Mouse (Mus musculus) lung, embryonic 14.5 days (tissue): ENCODE measurements around the gene Fam163b. TPM values are rescaled to one million over a fixed set of nuclear protein-coding genes. Genes with fewer than 3 reads are reported as not detected.

ENCODE experiments used
- ATAC-seq: fragments of 200-750 bp; cut with Nextera tagmentation; 2 replicates; pipeline ENCODE4 v1.8.0; 2017; ENCODE audit warnings: mild to moderate bottlenecking, moderate TSS enrichment, moderate library complexity; ENCODE audit not compliant: insufficient read depth
- DNase-seq: peaks from one replicate; pipeline ENCODE4 v3.0.0-alpha.2; 2015
- H3K27ac ChIP-seq: fragments of 300-500 bp; sonication (generic); 2 replicates; pipeline ENCODE4 v1.5.1; 2014; ENCODE audit warnings: low read depth, mild to moderate bottlenecking, moderate library complexity
- H3K27me3 ChIP-seq: fragments of 300-500 bp; sonication (generic); 2 replicates; pipeline ENCODE4 v1.6.1; 2014; ENCODE audit warnings: low read length, control low read depth; ENCODE audit not compliant: insufficient read depth
- H3K36me3 ChIP-seq: fragments of 300-500 bp; sonication (generic); 2 replicates; pipeline ENCODE4 v1.6.1; 2014; ENCODE audit warnings: control low read depth; ENCODE audit not compliant: insufficient read depth
- H3K4me1 ChIP-seq: fragments of 300-500 bp; sonication (generic); 2 replicates; pipeline ENCODE4 v1.6.1; 2014; ENCODE audit warnings: antibody characterized with exemption, control low read depth; ENCODE audit not compliant: insufficient read depth
- H3K4me2 ChIP-seq: fragments of 300-500 bp; sonication (generic); 2 replicates; pipeline ENCODE4 v1.6.1; 2014; ENCODE audit warnings: mild to moderate bottlenecking
- H3K4me3 ChIP-seq: fragments of 300-500 bp; sonication (generic); 2 replicates; pipeline ENCODE4 v1.5.1; 2014; ENCODE audit warnings: low read depth, low read length
- H3K9ac ChIP-seq: fragments of 300-500 bp; sonication (generic); 2 replicates; pipeline ENCODE4 v1.6.1; 2014
- H3K9me3 ChIP-seq: fragments of 300-500 bp; sonication (generic); 2 replicates; pipeline ENCODE4 v1.6.1; 2016; ENCODE audit warnings: low read depth, low read length, control low read depth
- CTCF ChIP-seq: IDR thresholded peaks from 2 replicates; pipeline ENCODE4 v1.5.1; 2016; ENCODE audit warnings: antibody characterized with exemption, low read depth
- WGBS: fragments of 180-500 bp; shearing (Covaris S2); extraction: QIAGEN DNeasy Blood & Tissue Kit; methylation state at CpG from one replicate; pipeline ENCODE4 v1.1.7; 2014; 5-methylcytosine and 5-hydroxymethylcytosine counted together
- polyA plus RNA-seq: library from polyadenylated mRNA; unstranded; fragments of >200 nt; fragmentation: Nextera tagmentation; extraction: Ambion mirVana; gene quantifications from 2 replicates; pipeline ENCODE4 v1.2.1, GENCODE M21; 2014

The Fam163b gene
- polyA plus RNA-seq, 1 experiment from 2014 or later = 0.61 TPM

- DNase-seq (no peak), ATAC-seq (no peak)
- H3K9ac ChIP-seq = no peak overlapping the region
- H3K27ac ChIP-seq = no peak overlapping the region
- TF ChIP-seq CTCF = no peak
- H3K4me1 ChIP-seq = no peaks in the 10 kb centered on the region
- H3K9me3 ChIP-seq = no peaks in the 10 kb centered on the region
- no peak overlapping the region for H3K4me3 ChIP-seq
- H3K27me3 ChIP-seq = no peaks in the 10 kb centered on the region
- WGBS = 60% methylated on average over 2 of the region's 2 CpGs
- no peaks in the 10 kb centered on the region for H3K36me3 ChIP-seq
- no peak overlapping the region for H3K4me2 ChIP-seq
Measured at GRCm38 (mm10) chr2:27108144-27108543, 34.1 kb downstream of the Fam163b start.

GRCm38 (mm10) chr2:27106816-27107215, 35.5 kb downstream of the Fam163b start:
- ATAC-seq (no peak), DNase-seq (no peak)
- Histone ChIP-seq H3K9me3 (no peaks in the 10 kb centered on the region), H3K27me3 (no peaks in the 10 kb centered on the region), H3K4me1 (no peaks in the 10 kb centered on the region), H3K4me2 (no peak overlapping the region), H3K9ac (no peak overlapping the region), H3K27ac (no peak overlapping the region), H3K36me3 (no peaks in the 10 kb centered on the region), H3K4me3 (no peak overlapping the region)
- TF ChIP-seq CTCF = no peak
- 54% methylated on average over 3 of the region's 3 CpGs for WGBS

- no peak for TF ChIP-seq CTCF
- H3K36me3 ChIP-seq = no peaks in the 10 kb centered on the region
- no peak overlapping the region for H3K4me2 ChIP-seq
- H3K9me3 ChIP-seq = no peaks in the 10 kb centered on the region
- no peak overlapping the region for H3K27ac ChIP-seq
- H3K27me3 ChIP-seq = no peaks in the 10 kb centered on the region
- 62% methylated on average over 7 of the region's 7 CpGs for WGBS
- peaks cover 1% of the 10 kb centered on the region; the same call in 1 of the 2 replicates for H3K4me1 ChIP-seq
- H3K9ac ChIP-seq = no peak overlapping the region
- no peak for DNase-seq
- H3K4me3 ChIP-seq = no peak overlapping the region
- ATAC-seq = 0 out of 2 replicates have a peak, but pooled peaks have one; percentile 31
Measured at GRCm38 (mm10) chr2:27103554-27103953, 38.7 kb downstream of the Fam163b start.

- no peak overlapping the region for H3K4me3 ChIP-seq
- H3K4me2 ChIP-seq = 0 out of 2 replicates have a peak overlapping the region, but pooled peaks have one; percentile 1
- no peaks in the 10 kb centered on the region for H3K9me3 ChIP-seq
- no peaks in the 10 kb centered on the region for H3K27me3 ChIP-seq
- peak; percentile 79 for ATAC-seq
- H3K27ac ChIP-seq = peak overlapping the region; percentile 71
- WGBS = 5% methylated on average over 6 of the region's 6 CpGs
- peak; percentile 95 for DNase-seq
- H3K4me1 ChIP-seq = peaks cover 30% of the 10 kb centered on the region
- no peaks in the 10 kb centered on the region for H3K36me3 ChIP-seq
- TF ChIP-seq CTCF = no peak
- no peak overlapping the region for H3K9ac ChIP-seq
Measured at GRCm38 (mm10) chr2:27097776-27098175, 44.5 kb downstream of the Fam163b start.

GRCm38 (mm10) chr2:27097241-27097656, 45.0 kb downstream of the Fam163b start:
- no peak overlapping the region for H3K4me3 ChIP-seq
- no peak for TF ChIP-seq CTCF
- no peaks in the 10 kb centered on the region for H3K27me3 ChIP-seq
- H3K9ac ChIP-seq = no peak overlapping the region
- no peaks in the 10 kb centered on the region for H3K9me3 ChIP-seq
- H3K4me2 ChIP-seq = no peak overlapping the region
- ATAC-seq = peak; percentile 39; the same call in 1 of the 2 replicates
- H3K27ac ChIP-seq = peak overlapping the region; percentile 71; the same call in 1 of the 2 replicates
- DNase-seq = peak; percentile 37
- no peaks in the 10 kb centered on the region for H3K36me3 ChIP-seq
- 35% methylated on average over 6 of the region's 6 CpGs for WGBS
- peaks cover 30% of the 10 kb centered on the region for H3K4me1 ChIP-seq

GRCm38 (mm10) chr2:27096341-27096981, 45.8 kb downstream of the Fam163b start:
- Histone ChIP-seq H3K36me3 (no peaks in the 10 kb centered on the region), H3K27me3 (no peaks in the 10 kb centered on the region), H3K4me3 (no peak overlapping the region), H3K9ac (no peak overlapping the region), H3K4me2 (0 out of 2 replicates have a peak overlapping the region, but pooled peaks have one; percentile 1), H3K27ac (peak overlapping the region; percentile 71; the same call in 1 of the 2 replicates), H3K4me1 (peaks cover 30% of the 10 kb centered on the region), H3K9me3 (no peaks in the 10 kb centered on the region)
- no peak for TF ChIP-seq CTCF
- WGBS = 23% methylated on average over 13 of the region's 13 CpGs
- DNase-seq = peak; percentile 84
- peak; percentile 63 for ATAC-seq

- ATAC-seq (no peak), DNase-seq (no peak)
- TF ChIP-seq CTCF = no peak
- H3K36me3 ChIP-seq = no peaks in the 10 kb centered on the region
- H3K4me1 ChIP-seq = peaks cover 30% of the 10 kb centered on the region
- WGBS = 87% methylated on average over 7 of the region's 7 CpGs
- H3K4me3 ChIP-seq = no peak overlapping the region
- no peaks in the 10 kb centered on the region for H3K9me3 ChIP-seq
- no peaks in the 10 kb centered on the region for H3K27me3 ChIP-seq
- H3K9ac ChIP-seq = no peak overlapping the region
- H3K27ac ChIP-seq = 0 out of 2 replicates have a peak overlapping the region, but pooled peaks have one; percentile 71
- H3K4me2 ChIP-seq = no peak overlapping the region
Measured at GRCm38 (mm10) chr2:27095178-27095577, 47.1 kb downstream of the Fam163b start.
